Mouse (Mus musculus): ENCODE data around the gene Hoxa6.

GRCm38 (mm10) chr6:52215070-52215469 is 6.5 kb upstream of the Hoxa6 start:
- no peak for TF ChIP-seq POLR2A (IDR thresholded peaks at IDR 0.05; ENCODE audit: borderline replicate concordance, extremely low read depth, low read depth, low read length)
- no peak for TF ChIP-seq CTCF (IDR thresholded peaks at IDR 0.05; ENCODE audit: insufficient read depth, low read length)

Data from lung, adult 2 months (tissue).